Mouse (Mus musculus): ENCODE measurements around the gene Lhfp. TPM values are rescaled to one million over a fixed set of nuclear protein-coding genes. Genes with fewer than 3 reads are reported as not detected.

Gene Lhfp
- polyA plus RNA-seq, 1 experiment: 15.1 TPM

GRCm38 (mm10) chr3:53089921-53090320, 48.6 kb downstream of the Lhfp start:
- H3K4me3 ChIP-seq (ENCODE audit: control insufficient read depth, low read depth, low read length): no peak overlapping the region
- no peaks in the 10 kb centered on the region for H3K4me1 ChIP-seq (ENCODE audit: control insufficient read depth, insufficient read depth, low read length)
- no peaks in the 10 kb centered on the region for H3K27me3 ChIP-seq (ENCODE audit: control insufficient read depth, insufficient read depth, low read length)
- no peaks in the 10 kb centered on the region for H3K36me3 ChIP-seq (ENCODE audit: control insufficient read depth, insufficient read depth, low read length)
- TF ChIP-seq CTCF (IDR thresholded peaks at IDR 0.05; ENCODE audit: control insufficient read depth, insufficient read depth, insufficient replicate concordance, low read depth, low read length) (no peak), POLR2A (IDR thresholded peaks at IDR 0.05; ENCODE audit: control insufficient read depth, low read depth, low read length) (no peak)
- no peak overlapping the region for H3K27ac ChIP-seq (ENCODE audit: control insufficient read depth, insufficient read depth, low read depth, low read length)

DNA sequence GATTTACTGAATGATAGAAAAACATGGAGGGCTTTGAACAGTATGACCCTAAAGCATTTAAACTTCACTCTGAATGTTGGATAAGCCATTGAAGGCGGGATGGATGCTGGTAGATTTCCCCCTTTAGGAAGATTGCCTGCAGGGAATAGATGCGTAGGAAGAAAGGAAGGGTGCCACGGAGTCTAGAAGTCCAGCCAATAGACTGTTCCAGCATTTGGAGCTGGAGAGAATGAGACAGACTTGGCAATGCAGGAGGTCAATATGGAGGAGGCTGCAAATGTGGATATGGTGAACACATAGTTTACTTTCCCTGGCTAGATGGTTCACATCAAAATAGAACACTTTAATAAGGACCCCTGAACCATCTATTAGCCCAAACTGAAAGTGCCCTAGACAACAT, 58.9 kb downstream of the Lhfp start:
- Histone ChIP-seq H3K27ac (ENCODE audit: control insufficient read depth, insufficient read depth, low read depth, low read length) (no peak overlapping the region), H3K27me3 (ENCODE audit: control insufficient read depth, insufficient read depth, low read length) (no peaks in the 10 kb centered on the region), H3K4me3 (ENCODE audit: control insufficient read depth, low read depth, low read length) (no peak overlapping the region), H3K36me3 (ENCODE audit: control insufficient read depth, insufficient read depth, low read length) (no peaks in the 10 kb centered on the region), H3K4me1 (ENCODE audit: control insufficient read depth, insufficient read depth, low read length) (no peaks in the 10 kb centered on the region)
- TF ChIP-seq CTCF (IDR thresholded peaks at IDR 0.05; ENCODE audit: control insufficient read depth, insufficient read depth, insufficient replicate concordance, low read depth, low read length) (no peak), POLR2A (IDR thresholded peaks at IDR 0.05; ENCODE audit: control insufficient read depth, low read depth, low read length) (no peak)

DNA sequence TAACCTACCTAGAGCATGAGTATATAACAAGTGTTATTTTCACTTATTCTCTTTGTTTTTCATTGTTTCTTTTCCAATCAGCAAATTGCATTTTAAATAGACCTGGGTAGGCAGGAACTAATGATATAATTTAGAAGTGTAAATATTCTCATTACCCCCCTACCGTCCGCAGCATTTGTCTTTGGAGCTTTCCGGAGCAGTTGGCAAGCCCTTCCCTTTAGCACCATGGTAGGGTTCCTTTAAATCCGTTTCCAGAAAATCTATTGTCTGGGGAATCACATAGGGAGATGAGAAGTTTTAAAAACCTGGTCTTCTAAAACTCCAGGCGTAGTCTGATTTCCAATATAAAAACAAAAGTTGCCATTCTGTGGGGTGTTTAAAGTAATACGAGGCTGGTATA, 59.5 kb downstream of the Lhfp start:
- no peak overlapping the region for H3K4me3 ChIP-seq (ENCODE audit: control insufficient read depth, low read depth, low read length)
- TF ChIP-seq CTCF (IDR thresholded peaks at IDR 0.05; ENCODE audit: control insufficient read depth, insufficient read depth, insufficient replicate concordance, low read depth, low read length) (no peak), POLR2A (IDR thresholded peaks at IDR 0.05; ENCODE audit: control insufficient read depth, low read depth, low read length) (no peak)
- H3K27me3 ChIP-seq (ENCODE audit: control insufficient read depth, insufficient read depth, low read length): no peaks in the 10 kb centered on the region
- no peaks in the 10 kb centered on the region for H3K36me3 ChIP-seq (ENCODE audit: control insufficient read depth, insufficient read depth, low read length)
- H3K27ac ChIP-seq (ENCODE audit: control insufficient read depth, insufficient read depth, low read depth, low read length): no peak overlapping the region
- no peaks in the 10 kb centered on the region for H3K4me1 ChIP-seq (ENCODE audit: control insufficient read depth, insufficient read depth, low read length)

GRCm38 (mm10) chr3:53101711-53102110, 60.4 kb downstream of the Lhfp start:
- no peak overlapping the region for H3K4me3 ChIP-seq (ENCODE audit: control insufficient read depth, low read depth, low read length)
- H3K36me3 ChIP-seq (ENCODE audit: control insufficient read depth, insufficient read depth, low read length): no peaks in the 10 kb centered on the region
- no peak for TF ChIP-seq CTCF (IDR thresholded peaks at IDR 0.05; ENCODE audit: control insufficient read depth, insufficient read depth, insufficient replicate concordance, low read depth, low read length)
- TF ChIP-seq POLR2A (IDR thresholded peaks at IDR 0.05; ENCODE audit: control insufficient read depth, low read depth, low read length): no peak
- no peaks in the 10 kb centered on the region for H3K4me1 ChIP-seq (ENCODE audit: control insufficient read depth, insufficient read depth, low read length)
- no peak overlapping the region for H3K27ac ChIP-seq (ENCODE audit: control insufficient read depth, insufficient read depth, low read depth, low read length)
- no peaks in the 10 kb centered on the region for H3K27me3 ChIP-seq (ENCODE audit: control insufficient read depth, insufficient read depth, low read length)

GRCm38 (mm10) chr3:53102131-53102756, 60.9 kb downstream of the Lhfp start:
- H3K4me1 ChIP-seq (ENCODE audit: control insufficient read depth, insufficient read depth, low read length): no peaks in the 10 kb centered on the region
- H3K36me3 ChIP-seq (ENCODE audit: control insufficient read depth, insufficient read depth, low read length): no peaks in the 10 kb centered on the region
- H3K4me3 ChIP-seq (ENCODE audit: control insufficient read depth, low read depth, low read length): no peak overlapping the region
- no peak overlapping the region for H3K27ac ChIP-seq (ENCODE audit: control insufficient read depth, insufficient read depth, low read depth, low read length)
- no peaks in the 10 kb centered on the region for H3K27me3 ChIP-seq (ENCODE audit: control insufficient read depth, insufficient read depth, low read length)
- TF ChIP-seq CTCF (IDR thresholded peaks at IDR 0.05; ENCODE audit: control insufficient read depth, insufficient read depth, insufficient replicate concordance, low read depth, low read length) (no peak), POLR2A (IDR thresholded peaks at IDR 0.05; ENCODE audit: control insufficient read depth, low read depth, low read length) (no peak)

GRCm38 (mm10) chr3:53102757-53103153, 61.4 kb downstream of the Lhfp start:
- H3K4me3 ChIP-seq (ENCODE audit: control insufficient read depth, low read depth, low read length): no peak overlapping the region
- no peaks in the 10 kb centered on the region for H3K4me1 ChIP-seq (ENCODE audit: control insufficient read depth, insufficient read depth, low read length)

GRCm38 (mm10) chr3:53108594-53109373, 67.5 kb downstream of the Lhfp start:
- TF ChIP-seq POLR2A (IDR thresholded peaks at IDR 0.05; ENCODE audit: control insufficient read depth, low read depth, low read length) (no peak), CTCF (IDR thresholded peaks at IDR 0.05; ENCODE audit: control insufficient read depth, insufficient read depth, insufficient replicate concordance, low read depth, low read length) (no peak)
- no peaks in the 10 kb centered on the region for H3K4me1 ChIP-seq (ENCODE audit: control insufficient read depth, insufficient read depth, low read length)
- no peak overlapping the region for H3K4me3 ChIP-seq (ENCODE audit: control insufficient read depth, low read depth, low read length)
- no peak overlapping the region for H3K27ac ChIP-seq (ENCODE audit: control insufficient read depth, insufficient read depth, low read depth, low read length)
- no peaks in the 10 kb centered on the region for H3K36me3 ChIP-seq (ENCODE audit: control insufficient read depth, insufficient read depth, low read length)
- no peaks in the 10 kb centered on the region for H3K27me3 ChIP-seq (ENCODE audit: control insufficient read depth, insufficient read depth, low read length)

More at GRCm38 (mm10) chr3:53102757-53103153, 61.4 kb downstream of the Lhfp start:
- H3K36me3 ChIP-seq (ENCODE audit: control insufficient read depth, insufficient read depth, low read length): no peaks in the 10 kb centered on the region
- H3K27ac ChIP-seq (ENCODE audit: control insufficient read depth, insufficient read depth, low read depth, low read length): no peak overlapping the region
- H3K27me3 ChIP-seq (ENCODE audit: control insufficient read depth, insufficient read depth, low read length): no peaks in the 10 kb centered on the region
- no peak for TF ChIP-seq POLR2A (IDR thresholded peaks at IDR 0.05; ENCODE audit: control insufficient read depth, low read depth, low read length)

Measured in testis, adult 2 months (tissue).